Mouse (Mus musculus) testis, postnatal 14 days (tissue): ENCODE results near the gene Hoxa7.

Experiments
- DNase-seq: peaks from one replicate; pipeline ENCODE4 v3.0.0; 2021; ENCODE audit warnings: low spot score

The Hoxa7 gene

GRCm38 (mm10) chr6:52253511-52254500, 32.2 kb upstream of the Hoxa7 start:
- no peak for DNase-seq

GRCm38 (mm10) chr6:52252775-52253376, 31.2 kb upstream of the Hoxa7 start:
- no peak for DNase-seq

- no peak for DNase-seq
These were observed 30.5 kb upstream of the Hoxa7 start for GRCm38 (mm10) chr6:52252016-52252774.

- DNase-seq, result no peak
These were observed 29.7 kb upstream of the Hoxa7 start for GRCm38 (mm10) chr6:52251177-52251879.

- DNase-seq, result no peak
These were observed 28.2 kb upstream of the Hoxa7 start for GRCm38 (mm10) chr6:52249826-52250225.

GRCm38 (mm10) chr6:52249415-52249738, 27.7 kb upstream of the Hoxa7 start:
- DNase-seq, result no peak

- no peak for DNase-seq
These were observed 27.2 kb upstream of the Hoxa7 start for GRCm38 (mm10) chr6:52248638-52249414.

- no peak for DNase-seq
These were observed 26.3 kb upstream of the Hoxa7 start for GRCm38 (mm10) chr6:52247766-52248637.

GRCm38 (mm10) chr6:52246916-52247315, 25.3 kb upstream of the Hoxa7 start:
- DNase-seq, result no peak

- no peak for DNase-seq
These were observed 24.7 kb upstream of the Hoxa7 start for GRCm38 (mm10) chr6:52246403-52246803.

GRCm38 (mm10) chr6:52245757-52246142, 24.1 kb upstream of the Hoxa7 start, which contains the start of gene Hoxa11:
TSS of gene Hoxa11 (minus strand) at chr6:52245810.
- no peak for DNase-seq

- DNase-seq, result no peak
These were observed 23.5 kb upstream of the Hoxa7 start for GRCm38 (mm10) chr6:52245040-52245756.

GRCm38 (mm10) chr6:52244471-52245039, 22.9 kb upstream of the Hoxa7 start:
- no peak for DNase-seq

GRCm38 (mm10) chr6:52243681-52244121, 22.0 kb upstream of the Hoxa7 start:
- no peak for DNase-seq

GRCm38 (mm10) chr6:52242801-52243332, 21.2 kb upstream of the Hoxa7 start:
- no peak for DNase-seq

- DNase-seq, result no peak
These were observed 19.5 kb upstream of the Hoxa7 start for GRCm38 (mm10) chr6:52241001-52241621.

- peak; percentile 78 for DNase-seq
These were observed 18.8 kb upstream of the Hoxa7 start, which contains the start of gene Hoxa10 for GRCm38 (mm10) chr6:52240389-52241000. TSS of gene Hoxa10 (minus strand) at chr6:52240854.
